Mouse (Mus musculus) erythroblast, embryonic 14.5 days (primary cell): Measurements from ENCODE around the gene Lrrc47. TPM values are rescaled to one million over a fixed set of nuclear protein-coding genes. Genes with fewer than 3 reads are reported as not detected.

Source experiments
- H3K27me3 ChIP-seq: 2 replicates; pipeline ENCODE4 v1.6.1; 2012; ENCODE audit warnings: inconsistent platforms; ENCODE audit not compliant: control insufficient read depth
- H3K36me3 ChIP-seq: 2 replicates; pipeline ENCODE4 v1.6.1; 2012; ENCODE audit warnings: mild to moderate bottlenecking, inconsistent platforms; ENCODE audit not compliant: control insufficient read depth
- H3K4me1 ChIP-seq: 2 replicates; pipeline ENCODE4 v1.6.1; 2012; ENCODE audit warnings: inconsistent platforms; ENCODE audit not compliant: control insufficient read depth
- H3K4me3 ChIP-seq: replicated peaks from 2 replicates; pipeline ENCODE3; 2012; ENCODE audit warnings: moderate library complexity, mild to moderate bottlenecking, inconsistent platforms
- H3K9me3 ChIP-seq: 2 replicates; pipeline ENCODE4 v1.6.1; 2012; ENCODE audit warnings: low read length, inconsistent platforms, mixed read lengths; ENCODE audit not compliant: control insufficient read depth
- GATA1 ChIP-seq: IDR thresholded peaks from 2 replicates; pipeline ENCODE4 v1.6.1; 2012; ENCODE audit warnings: low read length, inconsistent platforms, mixed read lengths
- TAL1 ChIP-seq: IDR thresholded peaks from 3 replicates; pipeline ENCODE4 v1.6.1; 2012; ENCODE audit warnings: low read length, inconsistent platforms, mixed read lengths
- polyA plus RNA-seq: library from polyadenylated mRNA; stranded (reverse); fragments of >175 nt; gene quantifications from 2 replicates; pipeline ENCODE4 v1.2.3, GENCODE M21; 2012

Gene Lrrc47
- polyA plus RNA-seq, 1 experiment: 11.2 TPM

GRCm38 (mm10) chr4:154037123-154037522 lies 25.6 kb downstream of the Lrrc47 start:
- Histone ChIP-seq H3K27me3 (peaks cover 2% of the 10 kb centered on the region; the same call in 1 of the 2 replicates), H3K4me3 (no peak overlapping the region), H3K36me3 (peaks cover 20% of the 10 kb centered on the region), H3K4me1 (peaks cover 18% of the 10 kb centered on the region), H3K9me3 (no peaks in the 10 kb centered on the region; the same call in 1 of the 2 replicates)
- TF ChIP-seq TAL1: no peak
- TF ChIP-seq GATA1: no peak

- 0 out of 2 replicates have a peak, but pooled peaks cover 2% of the 10 kb centered on the region for H3K9me3 ChIP-seq
- TF ChIP-seq GATA1: no peak
- TF ChIP-seq TAL1: no peak
- no peaks in the 10 kb centered on the region for H3K4me1 ChIP-seq
- no peak within 1 kb of the TSS for H3K4me3 ChIP-seq
- H3K27me3 ChIP-seq: peaks cover 2% of the 10 kb centered on the region; the same call in 1 of the 2 replicates
- no peaks in the 10 kb centered on the region for H3K36me3 ChIP-seq
Observed at GRCm38 (mm10) chr4:154042577-154042976, 31.0 kb downstream of the Lrrc47 start, which contains the start of gene Ccdc27. TSS of gene Ccdc27 (minus strand) at chr4:154042677.

DNA sequence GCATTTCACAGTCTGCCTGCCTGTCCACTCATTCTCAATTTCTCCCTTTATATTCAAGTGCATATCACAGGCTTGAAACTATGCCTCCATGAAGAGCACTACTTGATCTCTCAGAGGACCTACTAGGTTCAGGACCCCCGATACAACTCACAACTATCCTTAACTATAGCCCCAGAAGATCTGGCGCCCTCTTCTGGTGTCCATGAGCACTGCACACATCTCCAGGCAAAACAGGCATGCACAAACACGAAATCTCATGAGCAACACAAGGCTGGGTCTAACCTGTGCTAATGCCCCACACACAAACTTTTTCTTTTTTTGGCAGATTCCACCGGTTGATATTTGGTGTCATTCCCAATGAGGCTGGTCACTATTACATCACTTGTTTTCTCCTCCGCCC lies 34.3 kb downstream of the Lrrc47 start:
- Histone ChIP-seq H3K4me1 (no peaks in the 10 kb centered on the region), H3K27me3 (peaks cover 2% of the 10 kb centered on the region; the same call in 1 of the 2 replicates), H3K4me3 (no peak overlapping the region), H3K36me3 (no peaks in the 10 kb centered on the region), H3K9me3 (0 out of 2 replicates have a peak, but pooled peaks cover 2% of the 10 kb centered on the region)
- no peak for TF ChIP-seq GATA1

GRCm38 (mm10) chr4:154051401-154051800 lies 39.9 kb downstream of the Lrrc47 start:
- Histone ChIP-seq H3K27me3 (no peaks in the 10 kb centered on the region), H3K9me3 (no peaks in the 10 kb centered on the region), H3K4me3 (no peak overlapping the region), H3K4me1 (no peaks in the 10 kb centered on the region), H3K36me3 (no peaks in the 10 kb centered on the region)
- TF ChIP-seq TAL1: no peak
- TF ChIP-seq GATA1: no peak

DNA sequence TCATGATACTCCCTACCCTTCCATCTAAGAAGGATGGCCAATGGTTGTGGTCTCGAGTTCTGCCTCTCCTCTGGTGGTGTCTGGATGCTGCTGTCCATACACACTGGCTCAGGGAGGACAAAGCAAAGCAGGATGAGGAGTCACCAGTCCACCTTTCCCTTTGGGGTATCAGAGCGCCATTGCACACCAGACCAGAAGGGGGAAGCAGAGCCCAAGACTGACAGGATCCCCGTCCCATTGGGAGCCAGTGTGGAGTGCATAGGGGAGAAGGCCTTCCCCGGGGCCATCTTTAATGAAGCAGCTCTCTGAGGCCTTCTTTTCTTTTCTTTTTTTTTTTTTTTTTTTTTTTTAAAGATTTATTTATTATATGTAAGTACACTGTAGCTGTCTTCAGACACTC lies 41.5 kb downstream of the Lrrc47 start:
- no peaks in the 10 kb centered on the region for H3K36me3 ChIP-seq
- TF ChIP-seq GATA1 (no peak), TAL1 (no peak)
- H3K27me3 ChIP-seq: no peaks in the 10 kb centered on the region
- H3K9me3 ChIP-seq: no peaks in the 10 kb centered on the region
- H3K4me3 ChIP-seq: no peak overlapping the region
- H3K4me1 ChIP-seq: no peaks in the 10 kb centered on the region

GRCm38 (mm10) chr4:154055482-154055881 lies 44.0 kb downstream of the Lrrc47 start:
- Histone ChIP-seq H3K27me3 (no peaks in the 10 kb centered on the region), H3K4me3 (no peak overlapping the region), H3K9me3 (no peaks in the 10 kb centered on the region), H3K36me3 (no peaks in the 10 kb centered on the region), H3K4me1 (no peaks in the 10 kb centered on the region)
- TF ChIP-seq TAL1 (no peak), GATA1 (no peak)

- TF ChIP-seq GATA1 (no peak), TAL1 (no peak)
Observed at GRCm38 (mm10) chr4:154056046-154056445, 44.5 kb downstream of the Lrrc47 start.

DNA sequence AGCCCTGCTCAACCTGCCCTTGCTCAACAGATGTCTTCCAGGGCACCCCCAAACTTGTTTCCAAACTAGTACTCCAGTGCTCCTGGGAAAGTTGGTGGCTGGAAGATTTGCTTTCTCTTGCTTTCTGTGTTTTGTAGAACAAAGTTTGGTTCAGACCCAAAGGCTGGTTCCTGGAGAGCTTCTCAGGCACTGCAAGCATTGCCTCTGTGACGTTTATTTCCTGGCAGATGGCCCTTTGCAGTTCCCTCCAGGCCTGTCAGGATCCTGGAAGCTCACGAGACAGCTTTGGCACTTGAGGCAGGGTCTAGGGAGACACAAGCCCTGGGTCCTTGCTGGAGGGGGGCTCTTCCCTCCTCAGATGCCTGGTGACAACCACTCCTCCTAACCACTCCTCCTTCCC lies 45.1 kb downstream of the Lrrc47 start:
- Histone ChIP-seq H3K9me3 (no peaks in the 10 kb centered on the region), H3K4me3 (no peak overlapping the region), H3K36me3 (no peaks in the 10 kb centered on the region), H3K27me3 (no peaks in the 10 kb centered on the region), H3K4me1 (no peaks in the 10 kb centered on the region)
- TF ChIP-seq GATA1 (no peak), TAL1 (no peak)

More at GRCm38 (mm10) chr4:154056046-154056445, 44.5 kb downstream of the Lrrc47 start:
- H3K4me3 ChIP-seq: no peak overlapping the region
- H3K27me3 ChIP-seq: no peaks in the 10 kb centered on the region
- H3K36me3 ChIP-seq: no peaks in the 10 kb centered on the region
- H3K9me3 ChIP-seq: no peaks in the 10 kb centered on the region
- no peaks in the 10 kb centered on the region for H3K4me1 ChIP-seq

- no peak overlapping the region for H3K4me3 ChIP-seq
- no peaks in the 10 kb centered on the region for H3K27me3 ChIP-seq
- no peak for TF ChIP-seq GATA1
- no peak for TF ChIP-seq TAL1
- no peaks in the 10 kb centered on the region for H3K4me1 ChIP-seq
- H3K36me3 ChIP-seq: no peaks in the 10 kb centered on the region
- no peaks in the 10 kb centered on the region for H3K9me3 ChIP-seq
Observed at GRCm38 (mm10) chr4:154057696-154058095, 46.2 kb downstream of the Lrrc47 start.
